Mouse (Mus musculus) adipocyte (in vitro differentiated cells): ENCODE measurements at regions not wholly inside any gene's neighbourhood (a gene's known extent, or its start where the extent isn't known, plus 50 kb on each side); places are given as distances from the start of the nearest gene placed in this dataset.

Experiments used
- DNase-seq: peaks from one replicate; pipeline ENCODE4 v3.0.0-alpha.2; 2016; ENCODE audit warnings: low spot score

- DNase-seq = no peak
Measured at GRCm38 (mm10) chr2:45493656-45494055, 376.5 kb upstream of the Zeb2 start.

GRCm38 (mm10) chr2:45486530-45486929, 369.3 kb upstream of the Zeb2 start:
- DNase-seq = no peak

GRCm38 (mm10) chr2:45485477-45485876, 368.3 kb upstream of the Zeb2 start:
- no peak for DNase-seq

GRCm38 (mm10) chr2:45480671-45481070, 363.5 kb upstream of the Zeb2 start:
- DNase-seq = no peak

- DNase-seq = no peak
Measured at GRCm38 (mm10) chr2:45475996-45476395, 358.8 kb upstream of the Zeb2 start.

- DNase-seq = no peak
Measured at GRCm38 (mm10) chr2:45464306-45464705, 347.1 kb upstream of the Zeb2 start.

DNA sequence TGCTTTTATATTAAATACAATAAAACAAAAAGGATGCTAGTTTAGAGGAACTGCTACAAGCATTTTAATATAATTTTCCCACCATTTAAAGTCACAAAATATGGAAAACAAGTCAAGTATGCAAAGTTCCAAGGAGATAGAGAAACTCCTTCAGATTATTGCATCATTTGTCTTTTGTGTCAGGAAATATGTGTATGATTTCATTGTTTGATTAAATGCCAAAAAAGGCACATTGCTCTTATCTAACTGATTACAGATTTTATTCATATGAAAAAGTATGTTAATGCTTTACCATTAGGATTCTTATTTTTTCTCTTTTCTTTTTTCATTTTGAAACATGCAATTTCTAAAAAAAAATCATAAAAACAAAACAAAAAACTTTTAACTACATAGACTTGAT, 342.2 kb upstream of the Zeb2 start:
- DNase-seq = no peak

- DNase-seq = no peak
Measured at GRCm38 (mm10) chr2:45454811-45455210, 337.6 kb upstream of the Zeb2 start.

- DNase-seq = peak; percentile 37
Measured at GRCm38 (mm10) chr2:45439146-45439545, 322.0 kb upstream of the Zeb2 start.

- no peak for DNase-seq
Measured at GRCm38 (mm10) chr2:45438739-45439138, 321.5 kb upstream of the Zeb2 start.

GRCm38 (mm10) chr2:45435261-45435980, 318.2 kb upstream of the Zeb2 start:
- DNase-seq = peak; percentile 99

GRCm38 (mm10) chr2:45434789-45435188, 317.6 kb upstream of the Zeb2 start:
- DNase-seq = no peak

DNA sequence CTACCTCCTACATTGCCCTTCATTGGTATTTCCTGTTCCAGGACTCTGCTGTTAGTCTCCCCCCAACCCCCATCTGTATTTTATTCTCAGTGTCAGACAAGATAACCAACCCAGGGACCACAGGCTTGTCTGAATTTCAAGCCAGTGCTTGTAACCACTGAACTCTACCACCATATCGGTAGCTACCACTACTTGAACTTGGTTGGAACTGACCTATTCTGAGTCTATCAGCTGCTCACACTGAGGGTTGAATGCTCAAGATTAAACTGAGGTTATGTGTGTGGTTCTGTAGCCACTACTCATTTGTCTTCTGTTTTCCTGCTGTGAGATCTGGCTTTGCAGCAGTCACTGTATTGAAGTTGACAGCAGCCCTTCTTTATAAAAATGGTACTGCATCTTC, 317.0 kb upstream of the Zeb2 start:
- DNase-seq = no peak

DNA sequence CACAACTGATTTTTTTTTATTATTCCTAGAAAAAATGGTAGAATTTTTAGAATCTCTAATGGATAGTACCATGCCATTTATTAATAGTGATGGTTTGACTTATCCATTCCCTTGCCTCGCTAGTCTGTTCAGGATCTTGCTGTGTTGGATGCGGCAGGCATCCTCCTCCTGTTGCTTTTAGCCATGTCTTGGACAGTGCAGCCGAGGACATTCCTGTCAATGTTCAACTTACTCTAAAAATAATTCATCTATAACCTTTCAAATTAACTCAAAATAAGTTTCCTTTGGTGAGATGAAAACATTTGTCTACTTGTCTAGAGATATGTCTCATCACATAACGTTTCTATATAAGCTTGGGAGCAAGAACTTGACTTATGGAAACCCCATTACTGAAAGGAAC, 314.2 kb upstream of the Zeb2 start:
- DNase-seq = no peak

GRCm38 (mm10) chr2:45421774-45422173, 304.6 kb upstream of the Zeb2 start:
- DNase-seq = no peak

- DNase-seq = no peak
Measured at GRCm38 (mm10) chr2:45408136-45408535, 290.9 kb upstream of the Zeb2 start.

GRCm38 (mm10) chr2:45389902-45390492, 272.8 kb upstream of the Zeb2 start:
- DNase-seq = no peak

- DNase-seq = no peak
Measured at GRCm38 (mm10) chr2:45371268-45371667, 254.1 kb upstream of the Zeb2 start.

DNA sequence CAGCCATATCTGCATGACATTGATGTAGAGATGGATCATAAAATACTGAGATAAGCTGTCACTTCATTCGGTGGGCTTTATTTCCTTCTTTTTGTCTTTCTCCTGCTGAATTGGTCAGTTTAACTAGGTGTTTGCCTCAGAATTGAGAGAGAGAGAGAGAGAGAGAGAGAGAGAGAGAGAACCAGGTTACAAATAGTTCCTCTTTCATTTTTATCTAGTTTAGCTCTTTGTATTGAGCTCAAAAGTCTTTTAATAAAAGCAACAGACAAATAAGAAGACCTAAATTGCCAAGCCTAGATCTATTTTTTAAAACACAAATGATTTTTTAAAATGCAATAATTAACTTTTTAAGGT, 253.4 kb upstream of the Zeb2 start:
- no peak for DNase-seq

DNA sequence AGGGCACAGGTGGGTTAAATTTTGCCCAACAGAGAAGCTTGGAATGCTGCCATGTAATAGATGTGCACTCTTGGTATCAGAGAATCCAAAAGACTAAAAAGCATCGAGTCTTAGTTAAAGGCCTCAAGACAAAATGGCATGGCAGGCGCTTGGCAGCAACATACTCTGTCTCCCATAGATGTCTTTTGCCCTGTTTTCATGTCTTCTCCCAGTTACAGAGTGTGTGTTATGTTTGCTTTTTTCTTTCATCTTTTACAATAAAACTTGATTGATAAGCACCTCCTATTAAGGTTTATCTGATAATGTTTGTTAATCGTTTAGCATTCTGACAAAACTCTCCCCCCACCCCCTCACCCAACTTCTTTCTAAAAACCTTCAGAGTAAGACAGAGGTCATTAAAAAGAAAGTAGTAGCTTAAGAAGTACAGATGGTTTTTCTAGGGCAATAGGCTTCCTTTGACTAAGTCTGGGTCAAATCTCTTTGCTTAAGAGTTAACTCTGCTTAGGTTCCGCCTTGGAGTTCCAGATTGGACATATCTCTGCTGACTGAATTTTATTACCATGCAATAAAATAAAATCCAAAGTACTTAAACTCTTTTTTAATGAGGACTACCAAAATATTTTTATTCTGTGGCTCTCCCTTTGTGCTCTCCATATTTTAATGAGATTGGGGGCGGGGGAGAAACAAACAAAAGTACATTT, 252.9 kb upstream of the Zeb2 start:
- no peak for DNase-seq

- no peak for DNase-seq
Measured at GRCm38 (mm10) chr2:45369432-45369831, 252.2 kb upstream of the Zeb2 start.

DNA sequence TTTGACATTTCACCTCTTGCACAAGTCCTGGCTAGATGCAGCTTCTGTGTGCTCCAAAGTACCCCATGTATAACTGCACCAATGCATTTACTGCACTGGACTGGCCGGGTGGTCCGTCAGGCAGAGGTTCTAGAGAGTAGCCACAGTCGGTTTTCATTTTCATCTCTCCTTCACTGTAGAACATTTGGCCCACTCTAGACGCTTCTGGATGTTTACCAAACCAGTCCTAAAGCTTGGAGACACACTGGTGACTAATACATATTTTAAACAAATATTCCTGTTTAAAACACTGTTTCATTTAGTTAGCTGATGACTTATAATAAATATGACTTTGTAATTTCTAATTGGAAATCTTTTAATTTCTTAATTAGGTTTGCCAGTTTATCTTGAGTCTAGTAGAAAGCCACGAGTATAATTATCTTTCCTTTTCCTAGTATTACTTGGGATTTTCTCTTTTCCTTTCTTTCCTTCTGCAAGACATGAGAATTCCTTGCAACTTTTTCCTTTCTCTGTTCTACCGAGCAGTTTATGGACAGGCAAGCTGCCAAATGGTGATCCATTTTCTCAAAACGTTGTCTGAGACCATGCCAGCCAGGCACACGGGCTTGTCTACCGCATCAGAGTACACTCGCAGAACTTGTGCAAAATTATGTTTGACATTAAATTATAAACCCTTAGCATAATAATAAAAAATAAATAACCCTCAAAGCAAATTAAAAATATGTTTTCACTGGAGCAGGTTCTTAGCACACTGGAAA, 250.4 kb upstream of the Zeb2 start:
- DNase-seq = peak; percentile 43

DNA sequence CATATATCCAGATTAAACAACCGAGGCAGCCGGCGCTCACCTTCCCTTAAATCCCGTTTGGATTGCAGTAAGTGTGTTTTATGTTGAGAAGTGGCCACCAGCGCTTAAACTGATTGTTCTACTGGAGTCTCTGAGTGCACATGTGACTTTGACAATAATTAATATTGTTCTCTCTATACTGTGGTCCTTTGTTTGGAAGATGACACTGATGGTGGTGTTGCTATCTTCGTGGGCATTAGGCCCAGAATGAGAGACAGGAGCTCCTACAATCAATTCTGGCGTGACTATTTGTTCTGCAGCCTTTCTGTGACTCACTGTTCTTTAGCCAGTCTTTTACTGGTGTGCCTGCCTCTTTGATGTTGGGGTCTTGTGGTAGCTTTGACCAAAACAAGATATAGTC, 240.1 kb upstream of the Zeb2 start:
- no peak for DNase-seq
